Mouse (Mus musculus) limb, embryonic 11.5 days (tissue): ENCODE results near the gene Qpctl. TPM values are rescaled to one million over a fixed set of nuclear protein-coding genes. Genes with fewer than 3 reads are reported as not detected.

Experiments used
- ATAC-seq: fragments of 200-750 bp; cut with Nextera tagmentation; 2 replicates; pipeline ENCODE4 v1.8.0; 2017; ENCODE audit warnings: low read depth; ENCODE audit not compliant: insufficient number of reproducible peaks, low FRiP score, low TSS enrichment
- DNase-seq: peaks from one replicate; pipeline ENCODE4 v3.0.0-alpha.2; 2015; ENCODE audit warnings: low spot score
- H3K27ac ChIP-seq: fragments of 300-500 bp; sonication (generic); replicated peaks from 2 replicates; pipeline ENCODE4 v1.5.1; 2014; ENCODE audit warnings: low read depth, mild to moderate bottlenecking, low read length
- H3K27me3 ChIP-seq: fragments of 300-500 bp; sonication (generic); 2 replicates; pipeline ENCODE4 v1.6.1; 2014; ENCODE audit warnings: mild to moderate bottlenecking, low read length, mixed read lengths; ENCODE audit not compliant: control insufficient read depth, insufficient read depth
- H3K36me3 ChIP-seq: fragments of 300-500 bp; sonication (generic); 2 replicates; pipeline ENCODE4 v1.6.1; 2014; ENCODE audit warnings: mild to moderate bottlenecking, low read length, moderate library complexity, mixed read lengths; ENCODE audit not compliant: control insufficient read depth, insufficient read depth
- H3K4me1 ChIP-seq: fragments of 300-500 bp; sonication (generic); 2 replicates; pipeline ENCODE4 v1.6.1; 2014; ENCODE audit warnings: low read length, mixed read lengths; ENCODE audit not compliant: control insufficient read depth, insufficient read depth
- H3K4me2 ChIP-seq: fragments of 300-500 bp; sonication (generic); 2 replicates; pipeline ENCODE4 v1.6.1; 2014; ENCODE audit warnings: low read depth, mild to moderate bottlenecking, moderate library complexity; ENCODE audit not compliant: severe bottlenecking
- H3K4me3 ChIP-seq: fragments of 300-500 bp; sonication (generic); 2 replicates; pipeline ENCODE4 v1.5.1; 2014; ENCODE audit warnings: low read depth, low read length
- H3K9ac ChIP-seq: fragments of 300-500 bp; sonication (generic); 2 replicates; pipeline ENCODE4 v1.6.1; 2014; ENCODE audit warnings: mild to moderate bottlenecking, low read length
- H3K9me3 ChIP-seq: fragments of 300-500 bp; sonication (generic); 2 replicates; pipeline ENCODE4 v1.6.1; 2016; ENCODE audit warnings: low read length; ENCODE audit not compliant: control insufficient read depth
- WGBS: fragments of 180-500 bp; shearing (Covaris S2); extraction: QIAGEN DNeasy Blood & Tissue Kit; methylation state at CpG from one replicate; pipeline ENCODE4 v1.1.7; 2014; 5-methylcytosine and 5-hydroxymethylcytosine counted together
- polyA plus RNA-seq: library from polyadenylated mRNA; unstranded; fragments of >200 nt; fragmentation: Nextera tagmentation; extraction: Ambion mirVana; gene quantifications from 2 replicates; pipeline ENCODE4 v1.2.1, GENCODE M21; 2014

The Qpctl gene
- polyA plus RNA-seq, 1 experiment from 2014 or later, result 10.7 TPM

DNA sequence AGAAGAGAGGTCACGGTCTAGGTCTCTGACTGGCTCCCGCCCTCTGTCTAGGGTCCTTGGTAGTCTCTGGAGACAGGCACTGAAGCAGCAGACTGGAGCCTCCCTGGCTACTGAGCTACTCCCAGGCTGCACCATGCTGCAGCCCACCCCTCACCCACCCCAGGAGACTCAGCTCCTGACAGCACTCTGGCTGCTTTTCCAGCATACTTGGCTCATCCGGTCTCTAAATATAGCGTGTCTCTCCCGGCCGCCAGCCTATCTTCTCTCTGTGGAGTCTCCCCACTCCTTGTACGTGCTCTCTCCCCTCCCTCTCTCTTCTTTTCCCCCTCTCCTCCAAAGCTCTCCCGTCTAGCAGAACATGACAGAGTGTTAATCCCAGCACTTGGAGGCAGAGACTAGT lies 21.1 kb upstream of the Qpctl start:
- no peaks in the 10 kb centered on the region for H3K9me3 ChIP-seq
- peaks cover 4% of the 10 kb centered on the region; the same call in 1 of the 2 replicates for H3K27me3 ChIP-seq
- no peak overlapping the region for H3K27ac ChIP-seq
- H3K4me1 ChIP-seq, result 0 out of 2 replicates have a peak, but pooled peaks cover 2% of the 10 kb centered on the region
- H3K9ac ChIP-seq, result no peak overlapping the region
- no peaks in the 10 kb centered on the region for H3K36me3 ChIP-seq
- WGBS, result 75% methylated on average over 8 of the region's 8 CpGs
- H3K4me2 ChIP-seq, result no peak overlapping the region
- no peak overlapping the region for H3K4me3 ChIP-seq
- no peak for ATAC-seq
- DNase-seq, result no peak

DNA sequence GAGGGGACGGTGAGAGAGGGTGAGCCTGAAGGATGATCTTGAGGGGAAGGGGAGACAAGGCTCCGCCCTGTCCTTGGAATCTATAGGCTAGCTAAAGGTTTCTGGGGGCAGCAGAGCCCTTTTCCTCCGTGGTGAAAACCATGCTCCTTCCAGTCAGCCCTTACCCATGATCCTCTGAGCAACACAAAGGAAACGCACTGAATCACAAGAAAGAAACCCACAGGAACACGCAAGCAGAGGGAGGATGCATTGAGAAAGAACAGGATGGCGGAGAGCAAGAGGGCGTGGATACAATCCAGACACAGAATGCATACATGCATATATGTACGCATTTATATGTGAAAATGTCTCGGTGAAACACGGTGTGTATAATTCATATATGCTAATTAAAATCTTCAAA lies 20.4 kb upstream of the Qpctl start:
- DNase-seq (no peak), ATAC-seq (no peak)
- Histone ChIP-seq H3K4me1 (peaks cover 2% of the 10 kb centered on the region; the same call in 1 of the 2 replicates), H3K9ac (no peak overlapping the region), H3K9me3 (no peaks in the 10 kb centered on the region; the same call in 1 of the 2 replicates), H3K27me3 (peaks cover 8% of the 10 kb centered on the region; the same call in 1 of the 2 replicates), H3K27ac (no peak overlapping the region), H3K4me3 (no peak overlapping the region), H3K4me2 (no peak overlapping the region), H3K36me3 (no peaks in the 10 kb centered on the region)
- WGBS, result 64% methylated on average over 10 of the region's 10 CpGs

DNA sequence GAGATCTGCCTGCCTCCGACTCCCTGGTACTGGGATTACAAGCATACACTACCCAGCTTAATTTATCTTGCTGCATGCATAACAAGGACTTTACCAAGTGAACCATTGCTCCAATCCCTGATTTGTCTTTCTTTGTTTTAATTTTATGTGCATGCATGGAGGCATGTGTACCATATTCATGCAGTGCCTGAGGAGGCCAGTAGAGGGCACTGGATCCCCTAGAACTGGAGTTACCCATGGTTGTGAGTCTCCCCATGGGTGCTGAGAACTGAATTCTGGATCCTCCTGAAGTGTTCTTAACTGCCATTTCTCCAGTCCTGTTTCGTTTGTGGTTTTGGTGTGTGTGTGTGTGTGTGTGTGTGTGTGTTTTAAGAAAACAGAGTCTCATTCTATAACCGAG lies 17.9 kb upstream of the Qpctl start:
- Histone ChIP-seq H3K27me3 (peaks cover 15% of the 10 kb centered on the region; the same call in 1 of the 2 replicates), H3K4me1 (peaks cover 5% of the 10 kb centered on the region), H3K9me3 (no peaks in the 10 kb centered on the region; the same call in 1 of the 2 replicates), H3K27ac (no peak overlapping the region), H3K4me2 (no peak overlapping the region), H3K9ac (no peak overlapping the region), H3K36me3 (no peaks in the 10 kb centered on the region), H3K4me3 (no peak overlapping the region)
- ATAC-seq (no peak), DNase-seq (no peak)
- WGBS, result 81% methylated on average over 3 of the region's 3 CpGs

DNA sequence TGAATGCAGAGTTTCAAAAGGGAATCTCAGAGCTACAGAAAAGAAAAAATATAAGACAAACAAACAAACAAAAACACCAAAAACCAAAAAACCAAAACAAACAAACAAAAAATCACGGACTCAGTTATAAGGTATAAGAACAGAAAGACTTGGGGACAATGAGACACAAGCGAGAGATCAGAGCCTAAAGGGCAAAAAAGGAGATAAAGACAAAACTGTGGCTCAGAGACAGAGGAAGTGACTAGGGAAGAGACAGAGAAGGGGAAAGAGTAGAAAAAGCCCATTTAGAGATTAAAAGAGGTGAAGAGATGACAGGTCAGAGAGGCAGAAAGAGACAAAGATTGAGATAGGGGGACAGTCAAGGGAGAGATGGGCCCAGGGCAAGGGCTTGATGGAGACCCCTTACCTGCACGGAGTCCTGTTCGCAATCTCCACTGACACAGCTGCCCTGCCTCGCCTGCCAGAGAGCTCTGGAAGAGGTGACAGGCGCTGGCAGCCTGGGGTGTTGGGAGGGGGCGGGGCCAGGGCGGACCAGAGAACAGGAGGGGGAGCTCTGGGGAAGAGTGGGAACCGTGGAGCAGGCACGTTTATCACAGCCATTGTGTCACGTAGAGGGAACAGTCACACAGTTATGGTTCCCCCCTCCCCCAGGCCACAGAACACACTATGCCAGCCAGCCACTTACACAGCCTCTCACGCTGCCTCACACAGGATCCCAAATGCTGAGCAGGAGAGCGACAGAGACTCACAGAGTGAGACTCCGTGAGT lies 16.7 kb upstream of the Qpctl start, which contains the start of gene Gipr:
Gene Gipr, minus strand, starts transcription at position 472 of the 768 bp plus-strand sequence.
- H3K36me3 ChIP-seq, result no peaks in the 10 kb centered on the region
- H3K27ac ChIP-seq, result no peak within 1 kb of the TSS
- 10% methylated on average over 14 of the region's 14 CpGs for WGBS
- no peak within 1 kb of the TSS for H3K9ac ChIP-seq
- DNase-seq (no peak), ATAC-seq (no peak)
- H3K4me3 ChIP-seq, result no peak within 1 kb of the TSS
- H3K27me3 ChIP-seq, result peaks cover 15% of the 10 kb centered on the region; the same call in 1 of the 2 replicates
- H3K4me2 ChIP-seq, result 0 out of 2 replicates have a peak within 1 kb of the TSS, but pooled peaks have one; percentile 1
- H3K9me3 ChIP-seq, result no peaks in the 10 kb centered on the region; the same call in 1 of the 2 replicates
- H3K4me1 ChIP-seq, result peaks cover 5% of the 10 kb centered on the region

DNA sequence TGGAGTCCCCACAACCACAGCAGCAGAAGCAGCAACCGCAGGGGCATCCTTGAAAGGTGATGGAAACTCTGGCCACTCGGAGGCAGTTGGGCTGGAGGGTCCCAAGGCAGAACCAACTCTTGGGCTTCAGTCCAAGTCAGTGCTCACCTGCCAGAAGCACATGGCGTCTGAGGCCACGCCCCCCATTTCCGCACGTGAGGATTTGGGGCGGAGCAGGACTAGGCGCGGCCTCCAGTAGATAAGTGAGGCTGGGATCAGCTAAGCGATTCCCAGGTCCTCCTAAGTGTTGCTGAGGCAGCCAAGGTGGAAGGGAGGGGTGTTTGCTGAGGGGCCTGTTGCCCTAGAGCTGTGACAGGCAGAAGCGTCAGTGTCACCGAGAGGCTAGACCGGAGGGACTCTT lies 15.9 kb upstream of the Qpctl start:
- 1% methylated on average over 13 of the region's 13 CpGs for WGBS
- Histone ChIP-seq H3K4me1 (peaks cover 5% of the 10 kb centered on the region), H3K4me3 (no peak overlapping the region), H3K27ac (no peak overlapping the region), H3K9me3 (no peaks in the 10 kb centered on the region; the same call in 1 of the 2 replicates), H3K4me2 (peak overlapping the region; percentile 1; the same call in 1 of the 2 replicates), H3K27me3 (peaks cover 20% of the 10 kb centered on the region), H3K9ac (no peak overlapping the region), H3K36me3 (no peaks in the 10 kb centered on the region)
- DNase-seq (peak; percentile 46), ATAC-seq (no peak)

- Histone ChIP-seq H3K4me3 (no peak overlapping the region), H3K9ac (no peak overlapping the region), H3K27me3 (peaks cover 28% of the 10 kb centered on the region), H3K27ac (no peak overlapping the region), H3K4me1 (peaks cover 5% of the 10 kb centered on the region), H3K9me3 (no peaks in the 10 kb centered on the region; the same call in 1 of the 2 replicates), H3K4me2 (peak overlapping the region; percentile 1; the same call in 1 of the 2 replicates), H3K36me3 (no peaks in the 10 kb centered on the region)
- peak; percentile 70 for DNase-seq
- under 1% methylated on average over 6 of the region's 6 CpGs for WGBS
- peak; percentile 69 for ATAC-seq
Observed at GRCm38 (mm10) chr7:19164189-19164588, 15.1 kb upstream of the Qpctl start.

GRCm38 (mm10) chr7:19163752-19164151 lies 14.7 kb upstream of the Qpctl start:
- peak overlapping the region; percentile 1; the same call in 1 of the 2 replicates for H3K4me2 ChIP-seq
- H3K27ac ChIP-seq, result no peak overlapping the region
- peaks cover 5% of the 10 kb centered on the region for H3K4me1 ChIP-seq
- no peak overlapping the region for H3K4me3 ChIP-seq
- 23% methylated on average over 12 of the region's 12 CpGs for WGBS
- H3K9me3 ChIP-seq, result no peaks in the 10 kb centered on the region; the same call in 1 of the 2 replicates
- DNase-seq (no peak), ATAC-seq (0 out of 2 replicates have a peak, but pooled peaks have one; percentile 6)
- no peaks in the 10 kb centered on the region for H3K36me3 ChIP-seq
- H3K9ac ChIP-seq, result no peak overlapping the region
- peaks cover 31% of the 10 kb centered on the region for H3K27me3 ChIP-seq

GRCm38 (mm10) chr7:19162928-19163327 lies 13.8 kb upstream of the Qpctl start:
- H3K27me3 ChIP-seq, result peaks cover 34% of the 10 kb centered on the region
- H3K9me3 ChIP-seq, result no peaks in the 10 kb centered on the region; the same call in 1 of the 2 replicates
- 78% methylated on average over 7 of the region's 7 CpGs for WGBS
- H3K4me1 ChIP-seq, result peaks cover 5% of the 10 kb centered on the region
- DNase-seq (no peak), ATAC-seq (no peak)
- H3K4me3 ChIP-seq, result no peak overlapping the region
- H3K9ac ChIP-seq, result no peak overlapping the region
- H3K4me2 ChIP-seq, result no peak overlapping the region
- H3K27ac ChIP-seq, result no peak overlapping the region
- H3K36me3 ChIP-seq, result no peaks in the 10 kb centered on the region
